ENCODE assay signal across 8 mouse cellular contexts in the genomic region with DNA sequence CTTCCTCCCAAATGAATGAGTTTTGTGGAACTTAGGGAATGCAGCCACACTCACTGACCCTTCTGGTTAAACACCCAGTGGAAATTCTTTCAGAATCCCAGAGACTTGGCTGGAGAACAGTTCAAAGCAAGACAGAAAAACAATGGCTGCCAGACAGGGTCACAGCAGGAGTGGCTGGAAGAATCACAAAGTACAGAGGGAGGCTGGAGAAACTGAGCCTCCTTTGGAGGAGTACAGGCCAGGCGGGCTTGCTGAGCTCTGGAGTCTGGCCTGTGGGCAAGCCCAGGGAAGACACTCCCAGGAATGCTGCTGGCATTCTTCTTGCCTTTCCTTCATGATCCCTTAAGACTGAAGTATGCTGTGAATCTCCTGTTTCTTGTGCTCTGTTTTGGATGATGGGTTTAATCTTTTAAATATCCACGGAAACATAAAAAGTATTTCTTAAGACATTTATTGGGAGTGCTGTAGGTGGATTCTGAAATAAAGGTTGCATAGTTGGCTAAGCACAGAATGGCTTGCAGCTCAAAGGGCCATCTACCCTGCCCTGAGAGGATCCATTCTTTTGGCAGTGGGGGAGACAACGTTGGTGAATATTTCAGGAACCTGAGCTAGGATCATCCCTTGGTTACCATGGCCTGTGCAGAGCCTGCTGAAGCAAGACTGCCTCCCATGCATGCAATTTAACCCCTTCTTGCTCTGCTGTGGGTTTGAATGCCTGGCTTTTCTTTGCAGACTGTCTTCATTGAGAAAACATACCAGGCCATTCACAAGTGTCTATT.
DNase-seq lines count a peak whose midpoint lies in the region; ATAC-seq and TF ChIP-seq lines count a peak whose summit lies in the region.

No protein-coding gene starts in this region.

- no peak for ATAC-seq in cerebellum, adult (ENCODE audit: insufficient number of reproducible peaks, low FRiP score, low TSS enrichment)
- peak; percentile 21; the same call in 1 of the 2 replicates for ATAC-seq in lung, embryonic 14.5 days (ENCODE audit: insufficient read depth)
- ATAC-seq in lung, postnatal 0 days: no peak
- ATAC-seq in hindbrain, embryonic 16.5 days: peak; percentile 71

- no peak overlapping the region for H3K27ac ChIP-seq in lung, embryonic 14.5 days (ENCODE audit: low read depth)
- no peak overlapping the region for H3K27ac ChIP-seq in lung, postnatal 0 days (ENCODE audit: low read length)
- H3K27ac ChIP-seq in hindbrain, embryonic 16.5 days (ENCODE audit: low read depth, low read length): no peak overlapping the region

- peak; percentile 11 to 45 for DNase-seq in cerebellum, postnatal 10 days
- DNase-seq in lung, embryonic 14.5 days: peak; percentile 15
- no peak for DNase-seq in lung, postnatal 0 days (ENCODE audit: low spot score)
- DNase-seq in brain, embryonic 14.5 days (ENCODE audit: low read depth): peak; percentile 54
- no peak for DNase-seq in c-Kit-positive CD71-positive TER-119-positive erythroid progenitor cells, embryonic 14.5 days (ENCODE audit: low spot score)
- no peak for DNase-seq in MN1 (ENCODE audit: low spot score)

- no peaks in the 10 kb centered on the region for H3K4me1 ChIP-seq in lung, embryonic 14.5 days (ENCODE audit: insufficient read depth)
- no peaks in the 10 kb centered on the region for H3K4me1 ChIP-seq in lung, postnatal 0 days (ENCODE audit: insufficient read depth, low read depth, low read length)
- no peaks in the 10 kb centered on the region for H3K4me1 ChIP-seq in hindbrain, embryonic 16.5 days (ENCODE audit: control insufficient read depth, insufficient read depth, low read depth, low read length)

- H3K27me3 ChIP-seq in lung, embryonic 14.5 days (ENCODE audit: insufficient read depth, low read length): no peaks in the 10 kb centered on the region
- no peaks in the 10 kb centered on the region for H3K27me3 ChIP-seq in lung, postnatal 0 days (replicated peaks; ENCODE audit: insufficient read depth, low read length)
- no peaks in the 10 kb centered on the region for H3K27me3 ChIP-seq in hindbrain, embryonic 16.5 days (replicated peaks; ENCODE audit: control insufficient read depth, insufficient read depth, low read length)

- no peak for TF ChIP-seq CTCF in lung, embryonic 14.5 days (IDR thresholded peaks at IDR 0.05; ENCODE audit: low read depth)
- no peak for TF ChIP-seq CTCF in lung, postnatal 0 days (IDR thresholded peaks at IDR 0.05)
- no peak for TF ChIP-seq CTCF in brain, embryonic 14.5 days (IDR thresholded peaks at IDR 0.05; ENCODE audit: borderline replicate concordance, extremely low read depth, insufficient read depth, insufficient read length)

- 58% methylated on average over 3 of the region's 3 CpGs for WGBS in lung, embryonic 14.5 days
- WGBS in lung, postnatal 0 days: 56% methylated on average over 3 of the region's 3 CpGs
- WGBS in hindbrain, embryonic 16.5 days: 25% methylated on average over 3 of the region's 3 CpGs

- H3K9me3 ChIP-seq in lung, embryonic 14.5 days (ENCODE audit: low read depth, low read length): no peaks in the 10 kb centered on the region
- no peaks in the 10 kb centered on the region for H3K9me3 ChIP-seq in lung, postnatal 0 days (ENCODE audit: low read length)
- H3K9me3 ChIP-seq in hindbrain, embryonic 16.5 days (ENCODE audit: control insufficient read depth, low read length): no peaks in the 10 kb centered on the region

- H3K9ac ChIP-seq in lung, embryonic 14.5 days: no peak overlapping the region
- H3K9ac ChIP-seq in lung, postnatal 0 days (replicated peaks; ENCODE audit: low read depth): no peak overlapping the region
- H3K9ac ChIP-seq in hindbrain, embryonic 16.5 days (ENCODE audit: low read depth, low read length): no peak overlapping the region

- no peak for TF ChIP-seq EP300 in lung, postnatal 0 days (IDR thresholded peaks at IDR 0.05)

- TF ChIP-seq POLR2A in brain, embryonic 14.5 days (IDR thresholded peaks at IDR 0.05; ENCODE audit: borderline replicate concordance, extremely low read depth, insufficient read depth, insufficient read length, poor library complexity, severe bottlenecking): no peak

- no peak overlapping the region for H3K4me2 ChIP-seq in lung, embryonic 14.5 days
- H3K4me2 ChIP-seq in lung, postnatal 0 days (replicated peaks; ENCODE audit: low read depth, low read length): no peak overlapping the region
- no peak overlapping the region for H3K4me2 ChIP-seq in hindbrain, embryonic 16.5 days (ENCODE audit: low read length)

- H3K36me3 ChIP-seq in lung, embryonic 14.5 days (ENCODE audit: insufficient read depth): no peaks in the 10 kb centered on the region
- no peaks in the 10 kb centered on the region for H3K36me3 ChIP-seq in lung, postnatal 0 days (ENCODE audit: insufficient read depth, low read length)
- no peaks in the 10 kb centered on the region for H3K36me3 ChIP-seq in hindbrain, embryonic 16.5 days (ENCODE audit: control insufficient read depth, insufficient read depth, low read length)

- H3K4me3 ChIP-seq in lung, embryonic 14.5 days (ENCODE audit: low read depth, low read length): no peak overlapping the region
- H3K4me3 ChIP-seq in lung, postnatal 0 days (ENCODE audit: low read depth, low read length): no peak overlapping the region
- H3K4me3 ChIP-seq in hindbrain, embryonic 16.5 days (ENCODE audit: low read length): no peak overlapping the region

Comparison
In these comparisons a context has a peak if more than half of its experiments do, and no peak if none do; other contexts are left out.
1. DNase-seq: peak in cerebellum, postnatal 10 days (2 of 2), lung, embryonic 14.5 days (single experiment) and brain, embryonic 14.5 days (single experiment); none in lung, postnatal 0 days (single experiment), c-Kit-positive CD71-positive TER-119-positive erythroid progenitor cells, embryonic 14.5 days (single experiment) and MN1 (single experiment).
2. ATAC-seq: peak in lung, embryonic 14.5 days (single experiment) and hindbrain, embryonic 16.5 days (single experiment); none in cerebellum, adult (single experiment) and lung, postnatal 0 days (single experiment).